Mouse (Mus musculus): ENCODE results near the gene Cdc14a. TPM values are rescaled to one million over a fixed set of nuclear protein-coding genes. Genes with fewer than 3 reads are reported as not detected.

Cdc14a gene
- total RNA-seq, 2 experiments from 2014 or later: 21.0 to 21.7 TPM

GRCm38 (mm10) chr3:116331811-116332464, 91.9 kb downstream of the Cdc14a start:
- ATAC-seq (ENCODE audit: poor library complexity, severe bottlenecking): peak; percentile 70

- no peak for ATAC-seq (ENCODE audit: poor library complexity, severe bottlenecking)
Measured at GRCm38 (mm10) chr3:116329976-116330375, 93.9 kb downstream of the Cdc14a start.

GRCm38 (mm10) chr3:116329023-116329762, 94.6 kb downstream of the Cdc14a start:
- no peak for ATAC-seq (ENCODE audit: poor library complexity, severe bottlenecking)

- ATAC-seq (ENCODE audit: poor library complexity, severe bottlenecking): 0 out of 2 replicates have a peak, but pooled peaks have one; percentile 7
Measured at GRCm38 (mm10) chr3:116327616-116328004, 96.2 kb downstream of the Cdc14a start.

DNA sequence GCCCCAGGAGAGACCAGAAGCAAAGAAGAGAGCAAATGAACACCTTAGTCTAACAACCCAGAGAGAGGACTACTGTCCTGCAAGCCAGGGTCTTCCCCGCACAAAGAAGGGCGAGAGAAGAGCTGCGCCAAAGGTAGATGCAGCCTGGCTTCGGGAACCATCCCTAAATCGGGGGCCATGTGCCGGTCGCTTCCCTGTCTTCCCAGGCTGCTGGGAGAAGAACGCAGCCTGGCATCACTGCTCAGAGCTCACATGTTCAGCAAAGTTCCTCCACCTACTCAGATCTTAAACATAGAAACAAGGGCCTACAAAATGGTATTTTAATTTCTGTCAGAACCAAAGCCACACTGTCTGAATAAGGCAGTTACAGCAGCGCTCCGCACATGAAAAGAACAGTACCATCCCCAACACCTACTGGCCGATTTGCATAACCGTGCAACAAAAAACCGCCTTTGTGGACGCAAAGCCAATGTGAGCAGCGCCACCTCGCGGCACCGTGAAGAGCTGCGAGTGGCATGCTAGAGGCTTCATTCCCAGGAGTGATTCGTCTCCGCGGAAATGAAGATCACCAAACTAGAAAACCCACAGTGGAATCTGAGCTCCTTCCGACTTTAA, 96.7 kb downstream of the Cdc14a start:
- peak; percentile 88 for ATAC-seq (ENCODE audit: poor library complexity, severe bottlenecking)

- ATAC-seq (ENCODE audit: poor library complexity, severe bottlenecking): no peak
Measured at GRCm38 (mm10) chr3:116325501-116325900, 98.3 kb downstream of the Cdc14a start.

- no peak for ATAC-seq (ENCODE audit: poor library complexity, severe bottlenecking)
Measured at GRCm38 (mm10) chr3:116319696-116320095, 104.1 kb downstream of the Cdc14a start.

DNA sequence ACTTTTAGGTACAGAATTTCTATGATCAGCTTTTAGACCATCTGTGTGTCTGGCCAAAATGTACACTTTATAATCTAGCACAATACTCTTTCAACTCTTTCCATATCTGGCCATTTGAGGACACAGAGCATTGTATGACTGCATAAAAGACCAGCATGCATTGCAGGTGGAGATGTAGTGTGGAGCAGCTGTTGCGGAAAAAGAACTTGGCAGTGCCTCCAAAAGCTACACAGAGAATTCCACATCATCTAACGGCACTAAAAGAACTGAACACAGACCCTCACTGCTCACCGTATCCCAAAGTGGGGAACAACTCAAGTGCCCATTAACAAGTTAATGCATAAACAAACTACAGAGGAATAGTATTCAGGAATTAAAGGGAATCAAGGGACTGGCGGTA, 112.0 kb downstream of the Cdc14a start:
- ATAC-seq (ENCODE audit: poor library complexity, severe bottlenecking): no peak

DNA sequence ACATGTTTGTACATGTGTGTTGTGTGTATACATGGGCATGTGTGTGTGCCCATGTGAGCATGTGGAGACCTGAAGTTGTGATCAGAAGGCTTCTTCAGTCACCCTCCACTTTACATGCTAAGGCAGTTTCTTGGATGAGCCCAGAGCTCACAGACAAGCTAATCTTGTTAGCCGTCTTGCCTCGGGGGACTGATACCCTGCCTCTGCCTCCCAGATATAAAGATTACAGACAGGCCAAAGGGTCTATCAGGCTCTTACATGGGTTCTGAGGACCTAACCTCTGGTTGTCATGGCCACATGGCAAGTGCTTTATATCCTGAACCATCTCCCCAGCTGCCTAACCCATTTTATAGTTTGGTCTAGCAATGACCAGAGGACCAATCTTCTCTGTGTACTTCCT, 112.7 kb downstream of the Cdc14a start:
- ATAC-seq (ENCODE audit: poor library complexity, severe bottlenecking): no peak

DNA sequence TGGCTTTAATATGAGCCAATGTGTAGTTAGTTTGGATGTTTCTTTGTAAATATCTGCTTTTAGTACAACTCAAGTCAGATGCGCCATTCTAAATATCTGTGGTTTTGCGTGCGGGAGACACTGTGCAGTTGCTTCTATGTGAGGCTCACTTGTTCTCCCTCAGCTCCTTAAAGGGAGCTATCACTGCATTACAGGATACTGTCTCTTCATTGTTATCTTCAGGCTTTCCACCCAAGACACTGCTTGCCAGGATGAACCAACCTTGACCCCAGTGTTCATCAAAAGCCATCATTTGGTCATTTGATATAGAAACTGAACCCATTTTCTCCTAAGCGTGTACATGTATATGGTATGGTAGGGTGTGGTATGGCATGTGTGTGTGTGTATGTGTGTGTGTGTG, 113.2 kb downstream of the Cdc14a start:
- no peak for ATAC-seq (ENCODE audit: poor library complexity, severe bottlenecking)

GRCm38 (mm10) chr3:116310033-116310432, 113.8 kb downstream of the Cdc14a start:
- ATAC-seq (ENCODE audit: poor library complexity, severe bottlenecking): 0 out of 2 replicates have a peak, but pooled peaks have one; percentile 17

DNA sequence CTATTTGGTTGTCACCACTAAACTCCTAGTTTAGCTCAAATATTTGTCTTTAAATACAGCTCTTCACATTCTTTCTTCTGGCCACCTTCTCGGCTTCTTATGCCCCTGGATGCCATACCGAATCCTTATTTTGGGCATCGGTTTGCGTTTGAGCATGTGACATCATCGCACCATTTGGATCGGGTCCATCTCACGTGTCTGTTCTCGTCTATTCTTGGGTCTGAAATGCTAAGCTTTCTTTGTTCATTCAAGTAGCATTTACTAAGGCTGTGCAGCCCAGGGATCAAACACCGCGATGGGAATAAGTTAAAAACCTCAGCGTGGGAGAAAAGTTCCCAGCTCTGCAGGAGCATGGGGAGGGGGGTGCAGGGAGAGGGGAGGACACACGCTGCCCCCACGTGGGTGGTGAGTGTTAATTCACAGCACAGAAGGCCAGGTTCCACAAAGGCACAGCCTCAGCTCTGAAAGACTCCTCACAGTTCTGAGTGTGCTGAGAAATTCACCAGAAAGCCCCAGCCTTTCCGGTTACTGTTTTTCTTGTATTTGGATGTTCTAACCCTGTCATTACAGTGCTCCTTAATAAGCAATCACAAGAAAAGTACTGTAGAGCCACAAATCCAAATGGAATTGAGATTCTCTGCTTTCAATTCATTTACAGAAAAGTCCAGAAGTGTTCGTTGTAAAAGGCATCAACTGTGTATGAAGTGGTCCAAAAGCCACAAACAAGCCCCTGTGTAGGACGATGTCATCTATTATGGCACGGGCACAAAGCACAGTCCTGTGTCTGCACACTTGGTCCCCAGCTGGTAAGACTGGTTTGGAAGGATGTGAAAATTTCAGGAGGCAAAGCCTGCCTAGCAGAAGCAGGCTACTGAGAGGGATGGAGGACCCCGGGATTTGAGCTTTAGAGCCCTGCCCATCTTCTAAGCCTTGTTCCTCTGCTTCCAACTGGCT, 118.8 kb downstream of the Cdc14a start:
- ATAC-seq (ENCODE audit: poor library complexity, severe bottlenecking): no peak

DNA sequence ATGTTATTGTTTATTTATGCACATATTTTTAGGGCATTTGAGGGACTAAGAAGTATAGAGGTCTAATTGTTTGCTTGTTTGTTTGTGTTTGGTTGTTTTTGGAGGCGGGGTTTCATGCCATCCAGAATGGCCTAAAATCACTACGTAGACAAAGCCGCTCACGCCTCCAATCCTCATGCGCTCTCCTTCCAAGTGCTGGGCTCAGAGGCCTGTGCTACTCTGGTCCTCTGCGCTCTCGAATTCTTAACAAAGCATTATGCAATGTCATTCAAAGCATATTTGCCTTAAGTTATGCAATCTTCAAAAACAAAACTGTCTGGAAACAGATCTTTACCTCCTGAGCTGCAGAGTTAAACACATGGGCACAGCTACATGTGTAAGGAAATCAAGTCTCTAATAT, 121.3 kb downstream of the Cdc14a start:
- ATAC-seq (ENCODE audit: poor library complexity, severe bottlenecking): no peak

DNA sequence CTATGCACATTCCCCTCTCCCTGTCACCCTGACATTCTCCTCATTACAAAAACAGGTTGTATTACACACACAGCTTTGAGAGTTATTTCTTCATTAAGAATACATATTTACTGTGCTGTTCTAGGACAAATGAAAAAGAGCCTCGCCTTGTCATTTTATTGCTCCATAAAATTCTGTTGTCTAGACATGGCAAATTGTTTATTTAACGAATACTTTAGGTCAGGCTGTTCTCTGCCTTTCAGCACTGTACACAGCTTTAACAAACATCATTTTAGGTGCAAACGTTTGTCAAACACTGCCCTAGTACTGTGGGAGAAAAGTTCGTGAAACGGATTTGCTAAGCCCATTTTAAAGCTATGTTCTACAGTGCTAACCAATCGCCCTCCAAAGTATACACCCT, 122.1 kb downstream of the Cdc14a start:
- no peak for ATAC-seq (ENCODE audit: poor library complexity, severe bottlenecking)

DNA sequence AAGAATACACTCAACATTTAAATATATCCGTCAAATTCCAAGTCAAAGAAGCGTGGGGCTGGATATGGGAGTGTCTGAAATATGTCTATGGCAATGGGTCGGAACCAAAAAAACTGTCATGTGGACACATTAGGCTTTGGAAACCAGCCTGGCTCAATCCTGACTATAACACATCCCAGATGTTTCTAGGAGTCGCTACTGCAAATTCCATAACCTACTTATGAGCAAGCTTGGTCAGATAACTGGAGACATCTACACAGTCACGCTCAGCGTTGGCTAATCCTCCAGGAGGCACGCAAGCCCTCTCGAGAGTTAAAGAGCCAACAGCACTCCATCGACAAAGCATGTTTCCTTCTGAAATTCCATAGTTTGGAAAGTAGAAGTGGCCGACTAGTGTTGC, 125.1 kb downstream of the Cdc14a start:
- ATAC-seq (ENCODE audit: poor library complexity, severe bottlenecking): no peak

DNA sequence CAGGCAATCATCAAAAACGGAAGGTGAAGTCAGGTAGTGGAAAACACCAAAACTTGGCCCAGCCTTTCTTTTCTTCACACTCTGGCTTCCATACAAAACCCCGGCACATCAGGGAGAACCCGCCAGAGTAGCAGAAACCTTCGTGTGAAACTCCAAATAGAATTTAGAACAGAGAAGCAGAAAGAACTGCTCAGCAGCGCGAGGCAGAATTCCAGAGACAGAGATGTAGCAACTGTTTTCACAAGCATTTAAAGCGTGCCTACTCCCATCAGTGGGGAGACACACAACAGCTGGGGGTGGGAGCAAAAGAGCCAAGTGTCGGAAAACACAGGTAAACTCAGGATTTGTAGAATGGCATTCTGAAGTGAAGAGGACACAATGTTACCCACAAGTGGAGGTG, 125.8 kb downstream of the Cdc14a start:
- no peak for ATAC-seq (ENCODE audit: poor library complexity, severe bottlenecking)

DNA sequence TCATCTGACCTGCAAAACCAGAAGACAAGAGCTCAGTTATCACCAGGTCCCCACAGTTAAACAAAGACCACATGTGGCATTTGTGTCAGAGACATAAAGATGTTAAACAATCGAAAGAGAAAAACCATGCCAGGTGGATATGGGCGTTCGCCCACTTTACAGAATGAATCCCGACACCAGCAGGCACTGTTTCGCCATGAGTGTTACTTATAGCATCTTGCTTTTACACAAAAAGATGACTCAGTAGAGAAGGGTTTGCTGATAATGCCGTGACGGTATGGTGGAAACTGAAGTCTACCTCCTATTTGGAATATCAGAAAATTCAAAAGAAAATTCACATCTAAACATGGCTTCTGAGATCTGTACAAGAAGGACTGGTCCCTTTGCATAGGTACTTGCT, 126.7 kb downstream of the Cdc14a start:
- ATAC-seq (ENCODE audit: poor library complexity, severe bottlenecking): no peak

DNA sequence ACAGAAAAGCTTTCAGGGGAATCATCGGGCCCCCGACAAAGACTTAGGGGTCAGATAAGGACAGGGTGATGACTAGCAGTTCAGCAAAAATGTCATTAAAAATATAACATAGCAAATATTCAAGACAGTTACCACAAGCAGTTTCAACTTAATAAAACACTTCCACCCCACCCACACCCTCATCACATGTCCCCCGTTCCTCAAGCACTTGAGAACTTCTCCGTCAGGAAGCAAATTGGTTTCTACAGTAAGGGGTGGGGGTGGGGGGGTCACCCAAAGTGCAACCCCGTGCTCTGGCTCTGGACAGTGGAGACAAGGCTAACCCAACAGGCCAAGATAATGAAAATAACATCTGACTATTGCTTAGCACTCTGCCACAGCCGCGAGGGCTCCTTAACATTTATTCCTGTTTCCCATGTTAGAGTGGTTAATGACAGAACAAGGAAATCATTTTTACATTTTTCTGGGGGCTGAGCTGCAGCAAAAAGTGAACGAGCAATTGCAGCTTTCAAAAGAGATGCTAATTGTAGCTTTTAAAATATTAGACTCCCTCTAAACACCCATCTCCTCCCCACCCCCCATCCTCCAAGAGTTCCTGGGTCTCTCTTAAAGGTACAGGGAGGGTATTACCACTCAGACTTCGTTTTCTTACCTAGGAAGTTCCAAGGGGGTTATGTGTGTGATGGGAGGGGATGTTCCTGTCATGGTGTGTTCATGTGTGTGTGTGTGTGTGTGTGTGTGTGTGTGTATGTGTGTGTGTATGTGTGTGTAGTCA, 133.6 kb downstream of the Cdc14a start:
- no peak for ATAC-seq (ENCODE audit: poor library complexity, severe bottlenecking)

GRCm38 (mm10) chr3:116288833-116289232, 135.0 kb downstream of the Cdc14a start:
- ATAC-seq (ENCODE audit: poor library complexity, severe bottlenecking): no peak

- ATAC-seq (ENCODE audit: poor library complexity, severe bottlenecking): no peak
Measured at GRCm38 (mm10) chr3:116284735-116285134, 139.1 kb downstream of the Cdc14a start.
